Mouse (Mus musculus) testis, adult 2 months (tissue): ENCODE measurements around the gene Kmt5a. TPM values are rescaled to one million over a fixed set of nuclear protein-coding genes. Genes with fewer than 3 reads are reported as not detected.
A peak's percentile ranks its signal among the peaks of the same experiment; 100 is the strongest.

Experiments used
- H3K27ac ChIP-seq: fragments of 200-500 bp; 2 replicates; pipeline ENCODE4 v1.5.1; 2012; ENCODE audit warnings: low read depth, low read length; ENCODE audit not compliant: control insufficient read depth, insufficient read depth
- H3K27me3 ChIP-seq: fragments of 200-500 bp; 2 replicates; pipeline ENCODE4 v1.6.1; 2012; ENCODE audit warnings: mild to moderate bottlenecking, low read length, moderate library complexity; ENCODE audit not compliant: control insufficient read depth, insufficient read depth
- H3K36me3 ChIP-seq: fragments of 200-500 bp; 2 replicates; pipeline ENCODE4 v1.6.1; 2012; ENCODE audit warnings: mild to moderate bottlenecking, low read length; ENCODE audit not compliant: control insufficient read depth, insufficient read depth
- H3K4me1 ChIP-seq: fragments of 200-500 bp; 2 replicates; pipeline ENCODE4 v1.6.1; 2012; ENCODE audit warnings: low read length; ENCODE audit not compliant: control insufficient read depth, insufficient read depth
- H3K4me3 ChIP-seq: fragments of 200-500 bp; 2 replicates; pipeline ENCODE4 v1.5.1; 2012; ENCODE audit warnings: low read depth, mild to moderate bottlenecking, low read length, moderate library complexity, mixed read lengths; ENCODE audit not compliant: control insufficient read depth
- CTCF ChIP-seq: fragments of 200-500 bp; IDR thresholded peaks from 2 replicates; pipeline ENCODE4 v1.5.1; 2012; ENCODE audit warnings: low read depth, mild to moderate bottlenecking, inconsistent platforms, low read length, moderate library complexity; ENCODE audit not compliant: control insufficient read depth, insufficient read depth, insufficient replicate concordance
- POLR2A ChIP-seq: fragments of 200-500 bp; IDR thresholded peaks from 2 replicates; pipeline ENCODE4 v1.6.1; 2012; ENCODE audit warnings: low read depth, mild to moderate bottlenecking, inconsistent platforms, low read length, moderate library complexity; ENCODE audit not compliant: control insufficient read depth
- polyA plus RNA-seq: library from polyadenylated mRNA; depleted of rRNA; stranded (reverse); fragments of >200 nt; gene quantifications from 2 replicates; pipeline ENCODE4 v1.2.3, GENCODE M21; 2012

Kmt5a gene
- polyA plus RNA-seq, 1 experiment: 24.9 TPM

- Histone ChIP-seq H3K4me3 (no peak overlapping the region; the same call in 1 of the 2 replicates), H3K36me3 (no peaks in the 10 kb centered on the region), H3K27ac (peak overlapping the region; percentile 73), H3K4me1 (peaks cover 8% of the 10 kb centered on the region), H3K27me3 (no peaks in the 10 kb centered on the region)
- TF ChIP-seq POLR2A: no peak
Observed at GRCm38 (mm10) chr5:124438746-124439145, 984 bp upstream of the Kmt5a start.

- Histone ChIP-seq H3K27ac (peak overlapping the region; percentile 78), H3K4me3 (peak overlapping the region; percentile 82), H3K27me3 (no peaks in the 10 kb centered on the region), H3K36me3 (no peaks in the 10 kb centered on the region), H3K4me1 (peaks cover 14% of the 10 kb centered on the region)
- no peak; the same call in none of the 2 replicates for TF ChIP-seq POLR2A
- TF ChIP-seq CTCF: peak; percentile 18; the same call in 1 of the 2 replicates
Observed at GRCm38 (mm10) chr5:124440094-124440701, 468 bp downstream of the Kmt5a start.

- Histone ChIP-seq H3K4me3 (no peak overlapping the region), H3K27ac (no peak overlapping the region), H3K4me1 (peaks cover 22% of the 10 kb centered on the region), H3K36me3 (no peaks in the 10 kb centered on the region), H3K27me3 (no peaks in the 10 kb centered on the region)
- TF ChIP-seq CTCF (no peak), POLR2A (no peak)
Observed at GRCm38 (mm10) chr5:124442628-124443027, 2.9 kb downstream of the Kmt5a start.

- no peak for TF ChIP-seq CTCF
- no peak for TF ChIP-seq POLR2A
- peaks cover 3% of the 10 kb centered on the region for H3K36me3 ChIP-seq
- H3K27me3 ChIP-seq: no peaks in the 10 kb centered on the region
- no peak overlapping the region for H3K27ac ChIP-seq
- H3K4me3 ChIP-seq: no peak overlapping the region
- H3K4me1 ChIP-seq: peaks cover 17% of the 10 kb centered on the region
Observed at GRCm38 (mm10) chr5:124444208-124444607, 4.5 kb downstream of the Kmt5a start.

- peaks cover 6% of the 10 kb centered on the region for H3K36me3 ChIP-seq
- no peaks in the 10 kb centered on the region for H3K27me3 ChIP-seq
- TF ChIP-seq POLR2A (0 out of 2 replicates have a peak, but pooled peaks have one; percentile 7), CTCF (no peak)
- H3K4me3 ChIP-seq: peak overlapping the region; percentile 73
- H3K27ac ChIP-seq: peak overlapping the region; percentile 59
- H3K4me1 ChIP-seq: peaks cover 17% of the 10 kb centered on the region
Observed at GRCm38 (mm10) chr5:124444661-124445561, 5.2 kb downstream of the Kmt5a start.

- TF ChIP-seq POLR2A (no peak), CTCF (no peak)
- peaks cover 6% of the 10 kb centered on the region for H3K36me3 ChIP-seq
- H3K27ac ChIP-seq: peak overlapping the region; percentile 75
- H3K4me3 ChIP-seq: peak overlapping the region; percentile 73
- no peaks in the 10 kb centered on the region for H3K27me3 ChIP-seq
- peaks cover 14% of the 10 kb centered on the region for H3K4me1 ChIP-seq
Observed at GRCm38 (mm10) chr5:124445621-124446293, 6.0 kb downstream of the Kmt5a start.
